Mouse (Mus musculus): ENCODE data around the gene Bfar. TPM values are rescaled to one million over a fixed set of nuclear protein-coding genes. Genes with fewer than 3 reads are reported as not detected.
"Not testable (repeated sequence)": the region's sequence is repeated elsewhere in the genome, so short reads cannot be mapped to it uniquely, and the experiment has no call there.

Gene Bfar
- total RNA-seq (2021): 10 to 100 TPM; 47.3 to 47.5 TPM
- polyA plus RNA-seq (2012; rRNA removed): 18.1 and 24.3 TPM in 2 replicates
- long read RNA-seq, transcript Bfar-201 (8 exons, 3,003 nt): major isoform, 40 of 60 reads
- long read RNA-seq, partial matches to known transcripts: 13 of 60 reads
- long read RNA-seq, other reads (novel, unspliced or antisense): 7 of 60 reads

DNA sequence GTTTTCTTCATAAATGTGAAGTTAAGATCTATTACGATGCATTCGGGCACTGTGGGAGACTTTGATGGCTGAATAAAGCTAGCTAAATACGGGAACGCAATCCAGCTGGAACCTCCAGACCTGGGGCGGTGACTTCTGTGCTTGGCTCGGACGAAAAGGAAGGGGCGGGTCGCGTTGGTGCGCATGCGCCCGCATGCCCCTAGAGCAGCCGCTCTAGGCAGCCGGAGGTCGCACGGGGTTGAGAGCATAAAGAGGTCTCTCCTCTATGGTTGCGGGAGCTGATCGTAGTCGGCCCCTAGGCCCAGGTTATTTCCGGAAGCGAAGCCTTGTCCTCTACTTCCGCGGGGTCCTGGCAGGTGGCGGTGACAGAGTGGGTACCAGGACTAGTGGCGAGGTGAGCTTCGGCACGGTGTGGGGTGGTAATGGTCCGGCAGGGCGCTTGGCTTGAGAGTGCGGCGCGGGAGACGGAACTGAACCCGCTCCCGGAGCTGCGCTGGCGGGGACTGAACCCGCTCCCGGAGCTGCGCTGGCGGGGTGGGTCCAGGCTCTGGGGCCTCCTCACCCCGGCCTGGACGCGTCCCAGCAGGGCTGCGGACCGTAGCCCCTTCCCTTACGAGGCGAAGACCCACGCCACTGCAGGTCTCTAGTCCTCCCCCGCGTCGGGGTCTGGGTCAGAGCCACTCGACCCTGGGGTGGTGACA is at the start of gene Bfar, which contains the start of gene 3110001I22Rik:
Gene Bfar, plus strand, starts transcription at position 174 of the 701 bp plus-strand sequence.
Gene 3110001I22Rik, plus strand, starts transcription at position 245 of the 701 bp plus-strand sequence.
- peak; percentile 94 for DNase-seq

DNA sequence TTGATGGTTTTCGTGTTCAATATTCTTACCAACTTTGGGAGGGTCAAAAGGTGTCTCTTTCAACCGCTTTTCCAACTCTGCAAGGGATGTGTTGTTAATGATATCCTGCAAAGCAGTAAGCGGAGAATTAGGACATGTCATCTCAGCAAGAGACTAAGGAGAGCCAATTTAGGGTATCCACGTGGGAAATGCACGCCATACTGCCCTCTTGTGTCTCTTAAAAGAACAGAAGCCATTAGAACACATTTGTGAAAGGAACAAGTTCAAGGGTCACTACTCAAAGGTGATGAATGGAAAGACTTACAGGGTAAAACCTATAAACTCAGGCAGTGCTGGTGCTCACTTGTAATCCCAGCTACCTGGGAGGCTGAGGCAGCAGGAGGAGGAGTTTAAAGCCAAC is 43.3 kb upstream of the Bfar start:
- no peak for DNase-seq

DNA sequence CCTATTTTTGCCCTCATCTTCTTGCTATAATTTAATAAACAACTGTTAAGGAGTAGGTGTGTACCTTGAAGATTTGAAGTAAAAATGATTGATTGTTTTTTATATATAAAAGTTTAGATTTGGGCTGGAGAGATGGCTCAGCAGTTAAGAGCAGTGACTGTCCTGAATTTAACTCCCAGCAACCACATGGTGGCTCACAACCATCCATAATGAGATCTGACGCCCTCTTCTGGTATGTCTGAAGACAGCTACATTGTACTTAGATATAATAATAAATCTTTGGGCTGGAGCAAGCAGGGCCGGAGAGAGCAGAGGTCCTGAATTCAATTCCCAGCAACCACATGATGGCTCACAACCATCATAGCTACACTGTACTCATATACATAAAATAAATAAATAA is 33.5 kb upstream of the Bfar start:
- not testable (repeated sequence) for DNase-seq

DNA sequence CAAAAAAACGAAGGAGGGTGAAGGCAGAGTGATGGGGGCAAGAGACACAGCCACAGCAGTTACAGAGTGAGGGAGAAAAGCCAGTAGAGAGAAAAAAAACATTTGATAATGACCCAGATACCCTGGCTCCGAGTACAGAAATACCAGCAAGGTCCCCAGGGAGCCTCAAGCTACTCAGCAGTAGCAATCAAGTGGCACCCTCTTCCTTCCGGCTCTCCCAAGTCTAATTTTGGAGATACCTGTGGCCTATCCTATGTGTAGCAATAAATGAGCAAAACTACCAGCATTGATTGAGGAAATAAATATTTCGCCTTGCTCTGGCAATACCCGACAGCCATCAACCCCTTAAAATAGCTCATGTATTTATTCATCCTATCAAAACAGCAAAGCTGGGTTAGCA is 32.1 kb upstream of the Bfar start:
- DNase-seq: no peak

DNA sequence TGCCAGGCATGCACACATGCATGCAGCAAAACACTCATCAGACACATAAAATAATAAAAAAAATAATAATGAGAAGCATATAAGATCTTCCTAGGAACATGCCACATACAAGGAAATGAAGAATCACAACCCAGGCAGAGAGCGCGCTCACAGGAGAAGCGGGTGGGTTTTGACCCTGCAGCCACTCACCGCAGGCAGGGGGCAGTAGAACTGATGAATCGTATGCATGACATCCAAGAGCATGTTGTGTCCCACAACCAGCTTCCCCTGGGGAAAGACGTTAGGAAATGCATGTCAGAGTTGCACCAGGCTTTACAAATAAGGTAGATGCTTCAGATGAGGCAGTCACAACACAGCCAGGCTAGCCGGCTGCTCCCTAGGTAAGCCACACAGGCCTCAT is 31.6 kb upstream of the Bfar start:
- no peak for DNase-seq

DNA sequence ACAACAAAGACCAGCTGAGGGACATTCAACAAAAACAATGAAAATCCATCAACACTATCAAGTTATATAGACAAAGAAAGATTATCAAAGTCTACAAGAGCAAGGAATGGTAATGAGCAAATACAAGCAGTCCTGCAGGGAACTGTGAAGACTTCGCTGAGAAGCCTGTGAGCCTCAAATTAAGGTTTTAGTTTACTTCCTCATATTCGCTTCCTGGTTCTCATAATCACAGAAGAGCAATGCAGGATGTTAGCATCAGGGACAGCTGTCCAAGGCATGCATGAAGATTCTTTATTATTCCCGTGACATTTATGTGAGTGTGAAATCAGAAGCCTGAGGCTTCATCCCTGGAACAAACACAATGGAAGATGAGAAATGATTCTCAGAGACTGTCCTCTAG is 27.2 kb upstream of the Bfar start:
- no peak for DNase-seq

DNA sequence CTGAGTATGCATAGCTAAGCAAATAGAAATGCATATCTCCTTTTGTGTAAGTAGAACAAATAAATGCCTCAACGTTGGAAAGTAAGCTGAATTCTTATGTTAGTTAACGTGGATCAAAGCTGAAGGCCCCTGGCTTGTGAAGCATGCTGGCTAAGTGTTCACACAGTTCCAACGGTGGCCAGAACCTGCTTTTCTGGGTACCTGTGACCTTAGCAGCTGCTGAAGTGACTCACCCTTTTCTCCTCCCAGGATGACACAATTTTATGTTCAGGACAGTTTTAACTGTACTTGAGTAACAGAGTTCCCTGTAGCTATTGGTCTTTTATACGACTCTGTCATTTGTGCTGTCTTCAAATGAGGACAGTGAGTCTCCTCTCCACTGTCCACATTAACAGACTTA is 25.7 kb upstream of the Bfar start:
- DNase-seq: no peak

DNA sequence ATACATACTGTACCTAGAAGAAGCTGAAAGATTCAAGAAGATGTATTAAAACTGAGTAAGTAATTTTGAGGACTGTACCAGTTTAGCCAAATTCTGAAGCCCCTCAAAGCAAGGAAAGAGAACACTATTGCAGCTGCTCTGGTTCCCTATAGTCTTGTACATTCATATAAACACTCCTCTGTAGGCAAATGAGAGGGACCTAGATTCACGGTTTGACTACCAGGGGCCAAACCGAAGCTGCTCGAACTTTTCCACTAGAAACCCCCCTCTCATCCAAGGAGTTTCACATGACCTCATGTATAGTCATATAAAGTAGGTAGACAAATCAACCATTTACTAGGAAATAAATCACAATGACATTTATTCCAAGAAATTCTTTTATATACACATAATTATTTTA is 12.8 kb upstream of the Bfar start:
- DNase-seq: no peak

DNA sequence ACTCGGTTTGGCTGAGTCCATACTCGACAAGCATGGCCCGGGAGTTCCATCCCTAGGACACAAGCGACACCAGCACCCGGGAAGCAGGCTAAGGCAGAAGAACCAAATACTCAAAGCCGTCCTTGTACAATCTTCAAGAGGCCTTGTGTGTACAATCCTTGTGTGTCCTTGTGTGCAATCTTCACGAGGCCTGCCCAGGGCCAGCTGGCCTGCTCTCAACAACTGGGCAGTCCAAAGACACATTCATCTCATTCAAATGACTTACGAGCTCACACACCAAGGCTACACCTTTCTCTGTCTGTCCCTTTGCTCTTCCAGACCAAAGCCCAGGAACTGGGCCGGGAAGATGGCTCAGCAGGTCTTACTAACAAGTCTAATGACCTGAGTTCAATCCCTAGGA is 10.9 kb upstream of the Bfar start:
- peak; percentile 76 for DNase-seq

DNA sequence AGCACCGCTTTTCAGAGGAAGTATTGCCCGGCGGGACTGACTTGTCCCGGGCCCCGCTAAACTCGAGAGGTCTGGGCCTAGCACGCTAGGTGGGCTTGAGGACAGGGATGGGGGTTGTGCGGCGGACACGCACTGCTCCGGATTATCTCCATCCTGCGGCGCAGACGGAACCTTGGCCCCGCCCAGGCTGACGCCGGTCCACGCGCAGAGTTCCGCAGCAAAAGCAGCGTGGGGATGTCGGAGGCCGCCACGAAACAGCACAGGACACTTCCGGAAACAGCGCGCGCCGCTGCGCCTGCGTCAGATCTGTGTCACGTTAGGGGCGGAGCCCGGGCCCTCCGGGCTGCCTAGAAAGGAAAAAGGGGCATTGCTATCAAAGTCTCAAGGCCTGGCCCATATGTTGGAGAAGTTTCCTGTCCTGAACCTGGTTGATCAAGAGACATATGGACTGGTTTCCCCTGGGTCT is 3.7 kb upstream of the Bfar start, which contains the start of gene Parn:
Gene Parn, minus strand, starts transcription at position 293 of the 466 bp plus-strand sequence.
- peak; percentile 96 for DNase-seq

DNA sequence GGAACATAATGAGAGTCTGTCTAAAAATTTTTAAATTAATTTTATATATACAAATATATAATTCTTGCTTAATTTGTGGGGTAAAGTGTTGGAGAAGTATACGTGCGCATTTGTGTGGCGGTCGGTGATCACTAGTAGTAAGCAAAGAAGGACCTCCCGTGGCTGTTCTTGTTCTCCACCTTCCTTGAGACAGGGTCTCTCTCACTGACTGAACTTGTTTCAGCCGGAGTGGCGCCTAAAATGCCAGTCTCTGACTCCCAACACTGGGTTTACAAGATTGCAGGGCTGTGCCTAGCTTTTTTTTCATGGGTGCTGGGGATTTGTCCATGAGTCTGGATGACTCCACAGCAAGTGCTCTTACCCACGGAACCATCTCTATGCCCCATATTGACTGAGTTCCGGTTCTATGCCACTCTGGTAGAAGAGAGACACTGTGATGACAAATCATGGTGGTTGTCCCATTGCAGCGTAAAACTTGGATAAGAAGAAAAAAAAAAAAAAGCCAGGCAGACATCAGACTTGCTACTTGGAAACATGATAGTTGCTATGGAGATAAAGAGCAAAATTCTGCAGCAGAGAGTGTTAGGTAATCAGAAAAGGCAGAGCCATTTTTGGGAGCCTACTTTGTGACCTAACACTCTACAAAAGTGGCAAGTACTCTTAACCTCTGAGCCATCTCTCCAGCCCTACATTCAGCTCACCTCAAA is 3.1 kb upstream of the Bfar start:
- DNase-seq: no peak

DNA sequence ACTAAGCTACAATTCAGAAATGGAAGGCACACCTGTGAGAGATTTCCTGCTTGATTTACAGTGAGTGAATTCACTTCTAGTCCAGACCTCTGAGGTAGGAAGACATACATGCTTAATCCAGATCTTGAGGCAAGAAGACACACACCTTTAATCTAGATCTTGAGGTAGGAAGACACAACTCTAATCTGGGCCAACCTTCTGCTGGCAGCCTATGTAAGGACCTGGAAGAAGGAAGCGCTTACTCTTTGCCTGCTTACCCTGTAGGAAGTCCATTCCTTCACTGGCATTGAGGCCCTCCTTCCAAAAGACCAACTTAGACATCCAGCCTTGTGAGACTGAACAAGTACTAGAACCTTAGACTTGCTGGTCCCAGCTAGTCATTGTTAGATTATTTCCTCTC is 2.4 kb upstream of the Bfar start:
- DNase-seq: no peak

DNA sequence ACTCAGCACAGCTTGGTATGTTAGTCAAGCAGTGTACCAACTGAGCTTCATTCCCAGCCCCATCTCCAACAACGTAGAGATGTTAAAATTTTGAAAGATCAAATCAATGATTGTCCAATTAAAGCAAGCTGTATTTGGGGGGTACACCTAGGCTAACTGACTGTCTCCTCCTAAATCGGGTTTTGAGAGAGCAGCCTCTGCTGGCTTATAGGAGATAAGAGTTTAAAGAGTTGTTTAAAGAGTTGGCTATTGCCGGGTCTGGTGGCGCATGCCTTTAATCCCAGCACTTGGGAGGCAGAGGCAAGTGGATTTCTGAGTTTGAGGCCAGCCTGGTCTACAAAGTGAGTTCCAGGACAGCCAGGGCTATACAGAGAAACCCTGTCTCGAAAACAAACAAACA is 762 bp upstream of the Bfar start:
- not testable (repeated sequence) for DNase-seq

DNA sequence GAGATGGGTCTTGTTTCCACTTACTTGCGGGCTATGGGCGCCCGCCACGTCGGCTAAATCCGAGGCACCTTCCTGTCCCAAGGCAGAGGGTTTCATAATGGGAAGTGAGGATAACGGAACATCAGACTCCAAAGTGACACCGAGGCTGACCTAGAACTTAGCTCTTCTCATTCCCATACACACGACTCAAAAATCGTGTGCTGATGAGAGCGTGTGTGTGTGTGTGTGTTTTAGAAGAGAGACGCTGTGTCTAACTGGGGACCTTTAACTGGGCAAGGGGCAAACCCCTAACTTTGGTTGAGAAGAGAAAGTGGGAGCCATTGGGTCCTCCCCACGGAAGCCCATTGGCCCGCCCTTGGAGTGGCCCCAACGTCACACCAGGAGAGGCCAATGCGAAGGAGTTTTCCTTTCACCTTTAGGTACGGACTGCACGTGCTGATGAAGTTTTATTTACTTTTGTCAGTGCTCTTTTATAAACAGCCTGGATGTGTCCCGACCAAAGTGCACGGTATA is 784 bp downstream of the Bfar start:
- peak; percentile 83 for DNase-seq

DNA sequence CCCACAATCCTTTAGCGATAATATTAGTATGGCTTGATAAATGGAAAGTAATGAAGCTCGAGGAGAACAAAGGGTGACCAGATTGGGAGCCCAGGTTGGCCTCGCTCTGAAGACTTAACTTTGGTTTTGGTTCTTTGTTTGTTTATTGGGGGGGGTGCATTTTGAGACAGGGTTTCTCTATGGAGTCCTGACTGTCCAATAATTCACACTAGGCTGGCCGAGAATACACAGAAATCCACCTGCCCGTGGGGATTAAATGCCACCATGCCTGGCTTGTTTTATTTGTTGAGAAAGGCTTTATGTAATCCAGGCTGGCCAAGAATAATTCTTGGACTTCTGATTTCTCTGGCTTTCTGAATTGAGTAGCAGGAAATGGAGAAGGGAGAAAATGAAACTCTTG is 1.5 kb downstream of the Bfar start:
- no peak for DNase-seq

DNA sequence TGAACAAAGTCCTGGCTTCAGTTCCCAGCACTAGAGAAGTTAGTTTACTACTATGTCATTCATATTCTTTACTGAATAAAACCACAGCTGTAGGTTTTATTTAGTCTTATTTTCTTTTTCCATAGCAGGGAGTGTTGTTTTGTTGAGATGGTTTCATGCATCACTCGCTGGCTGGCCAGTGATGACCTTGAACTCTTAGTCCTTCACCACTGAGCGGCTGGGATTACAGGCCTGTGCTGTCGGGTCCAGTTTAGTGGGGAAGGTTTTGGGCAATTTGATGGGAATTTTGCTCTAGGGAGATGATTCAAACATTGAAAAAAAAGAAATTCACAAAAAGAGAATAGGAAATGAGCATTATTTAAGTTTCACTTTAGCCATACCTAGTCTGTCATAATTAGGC is 2.9 kb downstream of the Bfar start:
- DNase-seq: peak; percentile 48

DNA sequence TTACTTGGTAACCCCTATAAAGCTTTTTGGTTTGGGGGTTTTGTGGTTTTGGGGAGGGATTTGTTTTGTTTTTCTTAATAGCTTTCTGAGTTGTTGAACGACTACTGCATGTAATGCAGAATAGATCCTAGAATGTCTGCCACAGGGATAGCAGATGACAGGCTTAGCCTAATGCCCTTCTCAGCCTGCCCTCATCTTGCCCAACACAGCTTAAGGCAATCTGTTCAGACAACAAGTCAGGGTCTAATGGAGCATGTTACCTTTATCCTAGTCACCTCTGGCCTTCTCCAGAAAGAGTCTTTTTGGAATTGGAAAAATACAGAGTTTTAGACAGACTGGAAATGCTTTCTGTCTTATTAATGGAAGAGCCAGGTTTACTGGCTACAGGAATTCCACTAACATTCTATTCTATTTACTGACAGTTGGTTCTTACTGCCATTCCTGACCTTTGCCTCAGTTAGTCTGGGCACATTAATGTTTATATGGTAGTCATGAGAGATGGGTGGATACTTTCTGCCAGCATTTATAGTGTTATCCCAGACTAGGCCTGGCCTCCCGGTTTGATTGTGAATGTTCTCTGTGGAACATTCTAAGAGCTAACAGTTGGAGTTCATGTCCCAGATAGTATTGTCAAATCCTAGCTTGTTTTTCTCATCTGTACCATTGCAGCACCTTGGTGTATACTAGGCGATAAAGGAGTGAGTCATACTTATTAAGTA is 7.1 kb downstream of the Bfar start:
- DNase-seq: no peak

DNA sequence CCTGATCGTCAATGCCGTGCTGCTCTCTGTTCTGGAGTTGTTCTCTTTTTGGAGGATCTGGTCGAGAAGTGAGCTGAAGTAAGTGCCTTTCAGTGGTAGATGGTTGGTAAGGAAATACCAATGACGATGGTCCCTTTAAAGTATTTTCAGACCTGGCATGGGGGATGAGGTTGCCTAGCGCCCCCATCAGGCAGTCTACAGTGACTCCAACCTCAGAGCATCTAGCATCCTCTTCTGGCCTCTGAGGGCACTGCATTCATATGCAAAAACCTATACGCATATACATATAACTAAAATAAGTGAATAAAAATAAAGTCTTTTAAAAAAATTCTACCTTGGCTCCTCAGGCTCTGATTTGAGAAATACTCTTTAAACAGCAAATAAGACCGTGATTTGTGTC is 27.3 kb downstream of the Bfar start:
- no peak for DNase-seq

DNA sequence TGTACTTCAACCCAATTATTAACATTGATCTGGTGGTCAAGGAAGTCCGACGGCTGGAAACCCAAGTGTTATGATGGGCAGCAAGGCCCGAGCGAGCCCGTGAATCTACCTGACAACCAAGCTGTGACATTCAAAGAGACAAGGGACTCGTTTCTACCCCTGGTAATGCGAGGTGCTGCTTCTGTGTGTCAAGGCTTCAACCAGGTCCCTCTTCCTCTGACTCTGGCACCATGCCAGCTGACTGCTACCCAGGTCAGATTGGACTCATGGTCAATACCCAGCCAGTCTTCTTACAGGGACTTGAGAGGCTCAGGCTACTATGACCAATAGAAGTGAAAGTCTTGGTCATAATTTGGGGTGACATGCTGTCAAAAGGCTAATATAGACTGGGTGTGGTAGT is 30.5 kb downstream of the Bfar start:
- DNase-seq: no peak

DNA sequence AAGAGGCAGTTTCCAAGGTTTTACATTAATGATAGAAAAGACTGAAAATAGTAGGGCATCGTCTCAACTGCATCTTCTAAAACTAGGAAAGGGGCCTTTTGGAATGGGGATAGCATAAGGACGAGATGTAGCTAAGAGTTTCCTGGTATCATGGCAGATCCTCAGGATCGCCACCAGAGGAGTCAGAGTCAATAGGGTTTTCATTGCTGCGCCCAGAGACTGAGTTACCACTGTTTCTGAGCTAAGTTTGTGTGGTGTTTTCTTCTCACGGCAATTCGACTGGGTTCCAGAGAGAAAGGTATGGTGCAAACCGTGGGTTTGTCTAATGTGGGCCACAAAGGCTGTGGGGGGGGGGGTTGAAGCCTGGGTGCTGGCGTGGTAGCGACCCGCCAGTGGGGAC is 33.0 kb downstream of the Bfar start:
- no peak for DNase-seq

DNA sequence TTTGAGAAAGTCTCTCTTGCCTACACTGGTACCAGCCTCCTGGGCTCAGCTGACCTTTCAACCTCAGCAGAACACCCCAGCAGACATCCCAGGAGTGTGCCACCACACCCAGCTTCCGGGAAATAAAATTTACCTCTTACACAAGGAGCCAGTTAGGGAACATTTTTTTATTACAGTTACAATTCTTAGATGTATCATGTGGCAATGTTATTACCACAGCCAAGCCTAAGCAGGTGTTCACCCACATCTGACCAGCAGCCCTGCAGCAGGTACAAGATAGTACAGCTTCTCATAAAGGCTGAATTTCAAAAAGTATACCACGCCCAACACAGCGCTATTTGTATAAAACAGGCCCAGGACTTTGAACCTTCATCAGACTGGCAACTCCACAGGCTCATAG is 43.3 kb downstream of the Bfar start:
- no peak for DNase-seq

DNA sequence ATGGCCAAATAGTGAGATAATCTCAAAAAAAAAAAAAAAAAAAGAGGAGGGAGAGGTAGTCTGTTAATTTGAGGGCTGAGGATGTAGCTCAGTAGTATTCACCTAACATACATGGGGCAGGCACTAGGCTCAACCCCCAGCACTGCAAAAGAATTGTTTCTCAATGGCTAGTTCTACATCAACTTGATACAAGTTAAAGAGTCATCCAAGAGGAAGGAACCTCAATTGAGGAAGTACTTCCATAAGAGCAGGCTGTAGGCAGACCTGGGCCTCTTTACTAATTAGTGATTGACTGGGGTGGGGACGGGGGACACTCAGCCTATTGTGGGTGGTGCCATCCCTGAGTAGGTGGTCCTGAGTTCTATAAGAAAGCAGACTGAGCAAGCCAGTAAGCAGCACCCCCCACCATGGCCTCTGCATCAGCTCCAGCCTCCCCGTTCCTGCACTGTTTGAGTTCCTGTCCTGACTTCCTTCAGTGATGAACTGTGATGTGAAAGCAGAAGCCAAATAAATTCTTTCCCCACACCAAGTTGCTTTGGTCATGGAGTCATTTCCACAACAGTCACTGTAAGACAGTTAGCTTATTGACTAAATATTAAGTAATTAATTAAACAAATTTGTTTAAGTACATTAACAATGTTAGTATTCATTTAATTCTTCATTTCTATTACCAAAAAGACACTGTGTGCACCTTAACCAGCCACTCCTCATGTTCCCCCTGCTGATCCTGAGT is 45.3 kb downstream of the Bfar start:
- DNase-seq: no peak
